9 mouse cellular contexts compared by ENCODE assay signal in the genomic region with DNA sequence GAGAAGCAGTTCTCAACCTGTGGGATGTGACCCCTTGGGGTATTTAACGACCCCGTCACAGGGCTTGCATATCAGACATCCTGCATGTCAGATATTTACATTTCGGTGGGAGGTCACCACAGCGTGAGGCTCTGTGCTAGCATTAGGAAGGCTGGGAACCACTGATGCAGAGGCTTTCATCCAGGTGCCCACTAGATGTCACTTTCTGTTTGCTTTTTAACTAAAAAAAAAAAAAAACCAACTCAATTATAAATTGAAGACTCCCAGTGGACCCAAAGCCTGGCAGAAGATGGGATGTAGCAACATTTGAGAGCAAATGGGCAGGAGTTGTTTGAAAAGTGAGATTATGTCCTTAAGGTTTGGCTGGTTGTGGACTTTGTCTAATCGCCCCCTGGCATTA. TPM values are rescaled to one million over a fixed set of nuclear protein-coding genes. Genes with fewer than 3 reads are reported as not detected.
A peak's percentile ranks its signal among the peaks of the same experiment; 100 is the strongest.
DNase-seq lines count a peak whose midpoint lies in the region; ATAC-seq lines count a peak whose summit lies in the region.
"Had no signal": no experiment of that assay in that cellular context is flagged by ENCODE, and none has a peak within 500 bp of the region (broad histone marks: within the 10 kb centered on the region; RNA-seq: fewer than 3 reads in every experiment).

No protein-coding gene starts in this region.

- H3K4me2 ChIP-seq in forebrain, embryonic 14.5 days (ENCODE audit: low read length), result no peak overlapping the region
- no peak overlapping the region for H3K4me2 ChIP-seq in forebrain, embryonic 16.5 days (ENCODE audit: low read length)
- no peak overlapping the region for H3K4me2 ChIP-seq in neural tube, embryonic 11.5 days (ENCODE audit: low read depth)
- H3K4me2 ChIP-seq in midbrain, embryonic 15.5 days, result no peak overlapping the region; the same call in 1 of the 2 replicates

- no peak overlapping the region for H3K4me3 ChIP-seq in forebrain, embryonic 14.5 days (ENCODE audit: low read depth, low read length)
- H3K4me3 ChIP-seq in forebrain, embryonic 16.5 days (replicated peaks; ENCODE audit: low read length), result no peak overlapping the region
- H3K4me3 ChIP-seq in neural tube, embryonic 11.5 days (ENCODE audit: low read depth, low read length), result no peak overlapping the region
- no peak overlapping the region for H3K4me3 ChIP-seq in midbrain, embryonic 15.5 days
- H3K4me3 ChIP-seq: erythroblast, embryonic 14.5 days had no signal

- no peaks in the 10 kb centered on the region for H3K9me3 ChIP-seq in forebrain, embryonic 14.5 days (replicated peaks; ENCODE audit: control insufficient read depth, low read length)
- H3K9me3 ChIP-seq in forebrain, embryonic 16.5 days (ENCODE audit: control insufficient read depth, low read length), result no peaks in the 10 kb centered on the region
- no peaks in the 10 kb centered on the region; the same call in 1 of the 2 replicates for H3K9me3 ChIP-seq in neural tube, embryonic 11.5 days (ENCODE audit: control insufficient read depth, low read length)
- no peaks in the 10 kb centered on the region for H3K9me3 ChIP-seq in midbrain, embryonic 15.5 days

- intact Hi-C loops in heart, postnatal 14 days (cut with DNase I), result loop anchor here (2.0 to 5.0 kb wide), 4 partner anchors 39 to 469 kb away; no protein-coding TSS in a partner anchor

- WGBS in forebrain, embryonic 14.5 days, result 32% methylated on average over 5 of the region's 5 CpGs
- WGBS in forebrain, embryonic 16.5 days, result 23% methylated on average over 5 of the region's 5 CpGs
- 23% methylated on average over 5 of the region's 5 CpGs for WGBS in neural tube, embryonic 11.5 days
- 22% methylated on average over 5 of the region's 5 CpGs for WGBS in midbrain, embryonic 15.5 days

- H3K4me1 ChIP-seq in forebrain, embryonic 14.5 days (ENCODE audit: control insufficient read depth, insufficient read depth, low read length), result no peaks in the 10 kb centered on the region
- peaks cover 4% of the 10 kb centered on the region for H3K4me1 ChIP-seq in forebrain, embryonic 16.5 days (replicated peaks; ENCODE audit: control insufficient read depth, insufficient read depth, low read length)
- H3K4me1 ChIP-seq in neural tube, embryonic 11.5 days (ENCODE audit: control insufficient read depth, insufficient read depth, low read length), result no peaks in the 10 kb centered on the region
- peaks cover 3% of the 10 kb centered on the region for H3K4me1 ChIP-seq in midbrain, embryonic 15.5 days

- no peak overlapping the region for H3K27ac ChIP-seq in forebrain, embryonic 14.5 days (ENCODE audit: low read depth, low read length)
- no peak overlapping the region for H3K27ac ChIP-seq in forebrain, embryonic 16.5 days (ENCODE audit: low read length)
- H3K27ac ChIP-seq in neural tube, embryonic 11.5 days (ENCODE audit: low read depth, low read length), result no peak overlapping the region
- H3K27ac ChIP-seq in midbrain, embryonic 15.5 days, result no peak overlapping the region

- ATAC-seq in forebrain, embryonic 14.5 days, result peak; percentile 40; the same call in 1 of the 2 replicates
- ATAC-seq in forebrain, embryonic 16.5 days, result no peak
- ATAC-seq in neural tube, embryonic 11.5 days (ENCODE audit: insufficient read depth, low FRiP score, low TSS enrichment), result no peak
- ATAC-seq in midbrain, embryonic 15.5 days (replicated peaks), result peak; percentile 84
- ATAC-seq in CD4-positive, CD25-positive, alpha-beta regulatory T cell, adult 4 months, result no peak

- H3K9ac ChIP-seq in forebrain, embryonic 14.5 days (ENCODE audit: low read length), result no peak overlapping the region
- H3K9ac ChIP-seq in forebrain, embryonic 16.5 days (replicated peaks; ENCODE audit: low read depth, low read length), result no peak overlapping the region
- no peak overlapping the region for H3K9ac ChIP-seq in neural tube, embryonic 11.5 days (ENCODE audit: low read length)
- H3K9ac ChIP-seq in midbrain, embryonic 15.5 days, result no peak overlapping the region

- no peaks in the 10 kb centered on the region for H3K27me3 ChIP-seq in forebrain, embryonic 14.5 days (replicated peaks; ENCODE audit: control insufficient read depth, insufficient read depth, low read length)
- H3K27me3 ChIP-seq in forebrain, embryonic 16.5 days (replicated peaks; ENCODE audit: control insufficient read depth, insufficient read depth, low read length), result no peaks in the 10 kb centered on the region
- H3K27me3 ChIP-seq in neural tube, embryonic 11.5 days (ENCODE audit: control insufficient read depth, insufficient read depth, low read length), result no peaks in the 10 kb centered on the region
- H3K27me3 ChIP-seq in midbrain, embryonic 15.5 days (replicated peaks), result no peaks in the 10 kb centered on the region

- DNase-seq in forebrain, embryonic 14.5 days (ENCODE audit: low spot score), result peak; percentile 71
- DNase-seq in neural tube, embryonic 11.5 days (ENCODE audit: low spot score), result peak; percentile 41
- no peak for DNase-seq in neural tube, embryonic 10.5 days (ENCODE audit: extremely low spot score, low spot score)
- peak; percentile 18 to 33 for DNase-seq in heart, postnatal 14 days
- DNase-seq in B cell, adult 2 months, result no peak

- H3K36me3 ChIP-seq in forebrain, embryonic 14.5 days (ENCODE audit: control insufficient read depth, insufficient read depth, low read length), result peaks cover 7% of the 10 kb centered on the region
- no peaks in the 10 kb centered on the region for H3K36me3 ChIP-seq in forebrain, embryonic 16.5 days (ENCODE audit: control insufficient read depth, insufficient read depth)
- no peaks in the 10 kb centered on the region; the same call in 1 of the 2 replicates for H3K36me3 ChIP-seq in neural tube, embryonic 11.5 days (ENCODE audit: control insufficient read depth, insufficient read depth, low read length)
- H3K36me3 ChIP-seq in midbrain, embryonic 15.5 days (replicated peaks), result no peaks in the 10 kb centered on the region

RNA-seq across cellular contexts. Expression of a gene that starts 16.1 kb away (rescaled TPM):
- 127 and 151 TPM in 2 replicates for polyA plus RNA-seq in forebrain, embryonic 14.5 days (2014; fragmentation: Nextera tagmentation; extraction: Ambion mirVana)
- 87.9 and 91.3 TPM in 2 replicates for polyA plus RNA-seq in forebrain, embryonic 16.5 days (2015; fragmentation: Nextera tagmentation; extraction: Ambion mirVana)
- polyA plus RNA-seq in neural tube, embryonic 11.5 days (2014; fragmentation: Nextera tagmentation; extraction: Ambion mirVana), result 171 and 175 TPM in 2 replicates
- total RNA-seq in heart, postnatal 14 days (2021), result 10 to 100 TPM; 25.6 to 36.6 TPM
- 69.1 and 70.2 TPM in 2 replicates for polyA plus RNA-seq in midbrain, embryonic 15.5 days (2015; fragmentation: Nextera tagmentation; extraction: Ambion mirVana)
- 10 to 100 TPM; 40.8 to 41.1 TPM for polyA plus RNA-seq in CD4-positive, CD25-positive, alpha-beta regulatory T cell, adult 4 months (2017; shearing (Covaris generic))

Comparison
In these comparisons a context has a peak if more than half of its experiments do, and no peak if none do; other contexts are left out.
1. ATAC-seq: peak in forebrain, embryonic 14.5 days (single experiment) and midbrain, embryonic 15.5 days (single experiment); none in forebrain, embryonic 16.5 days (single experiment), neural tube, embryonic 11.5 days (single experiment) and CD4-positive, CD25-positive, alpha-beta regulatory T cell, adult 4 months (single experiment).
2. DNase-seq: peak in forebrain, embryonic 14.5 days (single experiment), neural tube, embryonic 11.5 days (single experiment) and heart, postnatal 14 days (2 of 2); none in neural tube, embryonic 10.5 days (single experiment) and B cell, adult 2 months (0 of 2).